Mouse (Mus musculus) frontal cortex, postnatal 14 days (tissue): ENCODE measurements at regions not wholly inside any gene's neighbourhood (a gene's known extent, or its start where the extent isn't known, plus 50 kb on each side); places are given as distances from the start of the nearest gene placed in this dataset.

Experiments used
- DNase-seq, 2 experiments: peaks; one replicate each; pipeline ENCODE4 v3.0.0; 2022; ENCODE audit warnings: low spot score in 2 of 2

- no peak for DNase-seq
Observed at GRCm38 (mm10) chr1:24832246-24832645, 153.8 kb downstream of the Lmbrd1 start.

GRCm38 (mm10) chr1:24866877-24867276, 188.4 kb downstream of the Lmbrd1 start:
- DNase-seq = no peak

- DNase-seq = peak in 1 of 2 experiments; percentile 21
Observed at GRCm38 (mm10) chr1:24869772-24870171, 191.3 kb downstream of the Lmbrd1 start.

GRCm38 (mm10) chr1:24870685-24871417, 192.4 kb downstream of the Lmbrd1 start:
- no peak for DNase-seq

- DNase-seq = no peak
Observed at GRCm38 (mm10) chr1:24877014-24877413, 198.6 kb downstream of the Lmbrd1 start.

GRCm38 (mm10) chr1:24883638-24884037, 205.2 kb downstream of the Lmbrd1 start:
- DNase-seq = no peak

- DNase-seq = peak; percentile 25 to 60
Observed at GRCm38 (mm10) chr1:24901278-24901677, 222.8 kb downstream of the Lmbrd1 start.

- no peak for DNase-seq
Observed at GRCm38 (mm10) chr1:24938303-24939263, 260.2 kb downstream of the Lmbrd1 start.

GRCm38 (mm10) chr1:24942757-24943296, 264.4 kb downstream of the Lmbrd1 start:
- DNase-seq = no peak

- no peak for DNase-seq
Observed at GRCm38 (mm10) chr1:24943451-24943850, 265.0 kb downstream of the Lmbrd1 start.

GRCm38 (mm10) chr1:24972681-24973080, 294.3 kb downstream of the Lmbrd1 start:
- DNase-seq = no peak

GRCm38 (mm10) chr1:25008456-25009169, 330.2 kb downstream of the Lmbrd1 start:
- DNase-seq = peak; percentile 6 to 13

- no peak for DNase-seq
Observed at GRCm38 (mm10) chr1:25012754-25013153, 334.3 kb downstream of the Lmbrd1 start.
